Mouse (Mus musculus): ENCODE results near the gene Trp63. TPM values are rescaled to one million over a fixed set of nuclear protein-coding genes. Genes with fewer than 3 reads are reported as not detected.
A peak's percentile ranks its signal among the peaks of the same experiment; 100 is the strongest.

The Trp63 gene
- total RNA-seq, 2 experiments from 2014 or later = 0.57 to 0.88 TPM

- intact Hi-C loops (cut with DNase I) = no loop called here
- DNase-seq (ENCODE audit: low spot score in 2 of 2) = no peak
Observed at GRCm38 (mm10) chr16:25765549-25765948, 82.0 kb downstream of the Trp63 start.

- intact Hi-C loops (cut with DNase I) = no loop called here
- no peak for DNase-seq (ENCODE audit: low spot score in 2 of 2)
Observed at GRCm38 (mm10) chr16:25774611-25775010, 91.0 kb downstream of the Trp63 start.

- no peak for DNase-seq (ENCODE audit: low spot score in 2 of 2)
- intact Hi-C loops (cut with DNase I) = no loop called here
Observed at GRCm38 (mm10) chr16:25777501-25777900, 93.9 kb downstream of the Trp63 start.

- intact Hi-C loops (cut with DNase I) = no loop called here
- DNase-seq (ENCODE audit: low spot score in 2 of 2) = no peak
Observed at GRCm38 (mm10) chr16:25779964-25780363, 96.4 kb downstream of the Trp63 start.

GRCm38 (mm10) chr16:25784246-25784645 lies 100.7 kb downstream of the Trp63 start:
- no peak for DNase-seq (ENCODE audit: low spot score in 2 of 2)
- intact Hi-C loops (cut with DNase I) = no loop called here

- no peak for DNase-seq (ENCODE audit: low spot score in 2 of 2)
- intact Hi-C loops (cut with DNase I) = no loop called here
Observed at GRCm38 (mm10) chr16:25786457-25786856, 102.9 kb downstream of the Trp63 start.

- peak in 1 of 2 experiments; percentile 9 for DNase-seq (ENCODE audit: low spot score in 2 of 2)
- intact Hi-C loops (cut with DNase I) = no loop called here
Observed at GRCm38 (mm10) chr16:25792640-25793266, 109.2 kb downstream of the Trp63 start.

GRCm38 (mm10) chr16:25797732-25798294 lies 114.2 kb downstream of the Trp63 start:
- DNase-seq (ENCODE audit: low spot score in 2 of 2) = no peak
- intact Hi-C loops (cut with DNase I) = no loop called here

- intact Hi-C loops (cut with DNase I) = no loop called here
- DNase-seq (ENCODE audit: low spot score in 2 of 2) = no peak
Observed at GRCm38 (mm10) chr16:25799618-25800017, 116.1 kb downstream of the Trp63 start.

- intact Hi-C loops (cut with DNase I) = no loop called here
Observed at GRCm38 (mm10) chr16:25804955-25805354, 121.4 kb downstream of the Trp63 start.

GRCm38 (mm10) chr16:25807116-25807515 lies 123.6 kb downstream of the Trp63 start:
- intact Hi-C loops (cut with DNase I) = no loop called here
- DNase-seq (ENCODE audit: low spot score in 2 of 2) = no peak

More at GRCm38 (mm10) chr16:25804955-25805354, 121.4 kb downstream of the Trp63 start:
- DNase-seq (ENCODE audit: low spot score in 2 of 2) = no peak

- DNase-seq (ENCODE audit: low spot score in 2 of 2) = no peak
- intact Hi-C loops (cut with DNase I) = no loop called here
Observed at GRCm38 (mm10) chr16:25817753-25818624, 134.4 kb downstream of the Trp63 start.

- DNase-seq (ENCODE audit: low spot score in 2 of 2) = no peak
- intact Hi-C loops (cut with DNase I) = no loop called here
Observed at GRCm38 (mm10) chr16:25826016-25826415, 142.5 kb downstream of the Trp63 start.

- intact Hi-C loops (cut with DNase I) = no loop called here
- no peak for DNase-seq (ENCODE audit: low spot score in 2 of 2)
Observed at GRCm38 (mm10) chr16:25832576-25832975, 149.0 kb downstream of the Trp63 start.

GRCm38 (mm10) chr16:25835301-25835700 lies 151.7 kb downstream of the Trp63 start:
- DNase-seq (ENCODE audit: low spot score in 2 of 2) = no peak
- intact Hi-C loops (cut with DNase I) = no loop called here

- no peak for DNase-seq (ENCODE audit: low spot score in 2 of 2)
- intact Hi-C loops (cut with DNase I) = no loop called here
Observed at GRCm38 (mm10) chr16:25835723-25836122, 152.2 kb downstream of the Trp63 start.

GRCm38 (mm10) chr16:25842996-25843395 lies 159.4 kb downstream of the Trp63 start:
- DNase-seq (ENCODE audit: low spot score in 2 of 2) = no peak
- intact Hi-C loops (cut with DNase I) = no loop called here

GRCm38 (mm10) chr16:25843625-25844024 lies 160.1 kb downstream of the Trp63 start:
- intact Hi-C loops (cut with DNase I) = no loop called here
- no peak for DNase-seq (ENCODE audit: low spot score in 2 of 2)

- intact Hi-C loops (cut with DNase I) = no loop called here
- no peak for DNase-seq (ENCODE audit: low spot score in 2 of 2)
Observed at GRCm38 (mm10) chr16:25846611-25847010, 163.0 kb downstream of the Trp63 start.

GRCm38 (mm10) chr16:25848474-25848873 lies 164.9 kb downstream of the Trp63 start:
- intact Hi-C loops (cut with DNase I) = no loop called here
- DNase-seq (ENCODE audit: low spot score in 2 of 2) = no peak
